Mouse (Mus musculus) myocyte (in vitro differentiated cells): ENCODE results near the gene Cse1l. TPM values are rescaled to one million over a fixed set of nuclear protein-coding genes. Genes with fewer than 3 reads are reported as not detected.
A peak's percentile ranks its signal among the peaks of the same experiment; 100 is the strongest.

ENCODE experiments used
- H3K27me3 ChIP-seq: one replicate; pipeline ENCODE4 v1.6.1; 2011; ENCODE audit not compliant: control insufficient read depth, insufficient read depth, insufficient read length
- H3K36me3 ChIP-seq: one replicate; pipeline ENCODE4 v1.6.1; 2011; ENCODE audit not compliant: control insufficient read depth, insufficient read depth
- H3K4me2 ChIP-seq: one replicate; pipeline ENCODE4 v1.6.1; 2011; ENCODE audit warnings: low read depth, control low read depth
- H3K4me3 ChIP-seq: one replicate; pipeline ENCODE4 v1.5.1; 2011; ENCODE audit warnings: mild to moderate bottlenecking, control low read depth, moderate library complexity
- H3K79me2 ChIP-seq: one replicate; pipeline ENCODE4 v1.6.1; 2011; ENCODE audit not compliant: control insufficient read depth, insufficient read depth
- H3ac ChIP-seq: one replicate; pipeline ENCODE4 v1.6.1; 2011; ENCODE audit not compliant: control insufficient read depth, insufficient read length
- CEBPB ChIP-seq: IDR thresholded peaks from 2 replicates; pipeline ENCODE4 v1.6.1; 2011; ENCODE audit warnings: mild to moderate bottlenecking, moderate library complexity; ENCODE audit not compliant: poor library complexity, insufficient read depth, severe bottlenecking
- E2F4 ChIP-seq: IDR thresholded peaks from one replicate; pipeline ENCODE4 v1.6.1; 2011; ENCODE audit warnings: mild to moderate bottlenecking, control low read depth, moderate library complexity; ENCODE audit not compliant: insufficient read depth
- MAX ChIP-seq: IDR thresholded peaks from one replicate; pipeline ENCODE4 v1.6.1; 2011; ENCODE audit warnings: low read depth, mild to moderate bottlenecking, control low read depth
- MYOD1 ChIP-seq, 3 experiments: IDR thresholded peaks; one replicate each; pipeline ENCODE4 v1.6.1; 2011; ENCODE audit warnings: control low read depth in 2 of 3, low read depth in 2 of 3, mild to moderate bottlenecking in 2 of 3, moderate library complexity in 1 of 3; ENCODE audit not compliant: insufficient read length in 2 of 3, control insufficient read depth in 1 of 3
- MYOG ChIP-seq, 3 experiments: IDR thresholded peaks; one replicate each; pipeline ENCODE4 v1.6.1; 2011; ENCODE audit warnings: control low read depth in 2 of 3, low read depth in 2 of 3, mild to moderate bottlenecking in 2 of 3; ENCODE audit not compliant: insufficient read length in 2 of 3, control insufficient read depth in 1 of 3, insufficient read depth in 1 of 3
- POLR2A ChIP-seq: IDR thresholded peaks from one replicate; pipeline ENCODE4 v1.6.1; 2011; ENCODE audit warnings: low read depth, mild to moderate bottlenecking, control low read depth, moderate library complexity; ENCODE audit not compliant: insufficient read length
- POLR2AphosphoS2 ChIP-seq: IDR thresholded peaks from one replicate; pipeline ENCODE4 v1.6.1; 2011; ENCODE audit warnings: low read depth, control low read depth; ENCODE audit not compliant: insufficient read length
- REST ChIP-seq: IDR thresholded peaks from one replicate; pipeline ENCODE4 v1.6.1; 2011; ENCODE audit warnings: mild to moderate bottlenecking, control low read depth, moderate library complexity; ENCODE audit not compliant: insufficient read depth, insufficient read length
- SRF ChIP-seq: IDR thresholded peaks from one replicate; pipeline ENCODE4 v1.6.1; 2011; ENCODE audit warnings: low read depth; ENCODE audit not compliant: control insufficient read depth, insufficient read length
- TCF12 ChIP-seq: IDR thresholded peaks from one replicate; pipeline ENCODE4 v1.6.1; 2011; ENCODE audit warnings: mild to moderate bottlenecking, control low read depth; ENCODE audit not compliant: poor library complexity, insufficient read depth, severe bottlenecking
- TCF3 ChIP-seq: IDR thresholded peaks from one replicate; pipeline ENCODE4 v1.6.1; 2011; ENCODE audit warnings: low read depth, control low read depth; ENCODE audit not compliant: insufficient read length
- USF1 ChIP-seq: IDR thresholded peaks from one replicate; pipeline ENCODE4 v1.6.1; 2011; ENCODE audit warnings: low read depth, mild to moderate bottlenecking, control low read depth, moderate library complexity
- polyA plus RNA-seq: library from polyadenylated mRNA; unstranded; fragments of >200 nt; fragmentation: generic; extraction: Trizol; gene quantifications from one replicate; pipeline ENCODE4 v1.2.1, GENCODE M21; 2012; ENCODE audit warnings: missing spikeins

The Cse1l gene
- polyA plus RNA-seq, 1 experiment: 26.7 TPM

GRCm38 (mm10) chr2:166906523-166907182 is 813 bp downstream of the Cse1l start:
- peak overlapping the region; percentile 73 for H3K4me2 ChIP-seq
- TF ChIP-seq MYOG (IDR thresholded peaks at IDR 0.05; ENCODE audit: control insufficient read depth in 1 of 3, insufficient read depth in 1 of 3, insufficient read length in 2 of 3, low read depth in 2 of 3) (peak in 1 of 3 experiments; percentile 0), MYOD1 (IDR thresholded peaks at IDR 0.05; ENCODE audit: control insufficient read depth in 1 of 3, insufficient read length in 2 of 3, low read depth in 2 of 3) (no peak)

GRCm38 (mm10) chr2:166909729-166910128 is 3.9 kb downstream of the Cse1l start:
- Histone ChIP-seq H3K27me3 (no peaks in the 10 kb centered on the region), H3K79me2 (peaks cover 84% of the 10 kb centered on the region), H3K4me3 (no peak overlapping the region), H3ac (no peak overlapping the region), H3K4me2 (no peak overlapping the region), H3K36me3 (no peaks in the 10 kb centered on the region)
- TF ChIP-seq TCF3 (no peak), E2F4 (no peak), MYOD1 (IDR thresholded peaks at IDR 0.05; ENCODE audit: control insufficient read depth in 1 of 3, insufficient read length in 2 of 3, low read depth in 2 of 3) (no peak), CEBPB (no peak), TCF12 (no peak), MYOG (IDR thresholded peaks at IDR 0.05; ENCODE audit: control insufficient read depth in 1 of 3, insufficient read depth in 1 of 3, insufficient read length in 2 of 3, low read depth in 2 of 3) (no peak), MAX (no peak), USF1 (no peak), POLR2A (no peak), SRF (no peak)

More at GRCm38 (mm10) chr2:166906523-166907182, 813 bp downstream of the Cse1l start:
- Histone ChIP-seq H3K4me3 (peak overlapping the region; percentile 69), H3ac (peak overlapping the region; percentile 56), H3K36me3 (no peaks in the 10 kb centered on the region), H3K27me3 (no peaks in the 10 kb centered on the region), H3K79me2 (peaks cover 54% of the 10 kb centered on the region)

GRCm38 (mm10) chr2:166910536-166910935 is 4.7 kb downstream of the Cse1l start:
- Histone ChIP-seq H3K36me3 (no peaks in the 10 kb centered on the region), H3K4me3 (no peak overlapping the region), H3K79me2 (peaks cover 92% of the 10 kb centered on the region), H3ac (no peak overlapping the region), H3K4me2 (no peak overlapping the region), H3K27me3 (no peaks in the 10 kb centered on the region)
- TF ChIP-seq E2F4: no peak
- no peak for TF ChIP-seq MYOG (IDR thresholded peaks at IDR 0.05; ENCODE audit: control insufficient read depth in 1 of 3, insufficient read depth in 1 of 3, insufficient read length in 2 of 3, low read depth in 2 of 3)
- no peak for TF ChIP-seq TCF12

- H3K36me3 ChIP-seq: peaks cover 70% of the 10 kb centered on the region
- no peak for TF ChIP-seq TCF3
- no peak for TF ChIP-seq CEBPB
- no peak for TF ChIP-seq E2F4
- no peak for TF ChIP-seq REST
- TF ChIP-seq MAX: no peak
- TF ChIP-seq MYOD1 (IDR thresholded peaks at IDR 0.05; ENCODE audit: control insufficient read depth in 1 of 3, insufficient read length in 2 of 3, low read depth in 2 of 3): no peak
- no peak for TF ChIP-seq USF1
- TF ChIP-seq MYOG (IDR thresholded peaks at IDR 0.05; ENCODE audit: control insufficient read depth in 1 of 3, insufficient read depth in 1 of 3, insufficient read length in 2 of 3, low read depth in 2 of 3): no peak
- TF ChIP-seq TCF12: no peak
- no peak for TF ChIP-seq POLR2A
- no peak for TF ChIP-seq POLR2AphosphoS2
- TF ChIP-seq SRF: no peak
- H3K4me2 ChIP-seq: no peak overlapping the region
- no peak overlapping the region for H3K4me3 ChIP-seq
- H3ac ChIP-seq: no peak overlapping the region
- H3K79me2 ChIP-seq: peaks cover 13% of the 10 kb centered on the region
- no peaks in the 10 kb centered on the region for H3K27me3 ChIP-seq
Measured at GRCm38 (mm10) chr2:166923971-166924370, 18.1 kb downstream of the Cse1l start.

GRCm38 (mm10) chr2:166933943-166934342 is 28.1 kb downstream of the Cse1l start:
- TF ChIP-seq MYOD1 (IDR thresholded peaks at IDR 0.05; ENCODE audit: control insufficient read depth in 1 of 3, insufficient read length in 2 of 3, low read depth in 2 of 3) (no peak), CEBPB (no peak), TCF3 (no peak), MAX (no peak), E2F4 (no peak), USF1 (no peak), REST (no peak), SRF (no peak), POLR2AphosphoS2 (no peak)
- H3K27me3 ChIP-seq: no peaks in the 10 kb centered on the region
- no peak overlapping the region for H3K4me2 ChIP-seq
- H3K36me3 ChIP-seq: peaks cover 71% of the 10 kb centered on the region
- H3ac ChIP-seq: no peak overlapping the region
- H3K79me2 ChIP-seq: no peaks in the 10 kb centered on the region
- H3K4me3 ChIP-seq: no peak overlapping the region
